Mouse (Mus musculus) forebrain, postnatal 0 days (tissue): ENCODE results near the gene Uso1. TPM values are rescaled to one million over a fixed set of nuclear protein-coding genes. Genes with fewer than 3 reads are reported as not detected.
"Not testable (repeated sequence)": the region's sequence is repeated elsewhere in the genome, so short reads cannot be mapped to it uniquely, and the experiment has no call there.

Source experiments
- ATAC-seq: fragments of 200-750 bp; cut with Nextera tagmentation; 2 replicates; pipeline ENCODE4 v1.8.0; 2017; ENCODE audit warnings: mild to moderate bottlenecking, moderate library complexity
- DNase-seq: peaks from one replicate; pipeline ENCODE4 v3.0.0-alpha.2; 2015
- H3K27ac ChIP-seq: fragments of 300-500 bp; sonication (generic); 2 replicates; pipeline ENCODE4 v1.5.1; 2014; ENCODE audit warnings: low read depth, mild to moderate bottlenecking, antibody characterized with exemption, low read length, moderate library complexity, mixed read lengths
- H3K27me3 ChIP-seq: fragments of 300-500 bp; sonication (generic); 2 replicates; pipeline ENCODE4 v1.6.1; 2014; ENCODE audit warnings: mild to moderate bottlenecking, low read length, mixed read lengths; ENCODE audit not compliant: insufficient read depth
- H3K36me3 ChIP-seq: fragments of 300-500 bp; sonication (generic); 2 replicates; pipeline ENCODE4 v1.6.1; 2014; ENCODE audit warnings: mild to moderate bottlenecking, moderate library complexity; ENCODE audit not compliant: insufficient read depth
- H3K4me1 ChIP-seq: fragments of 300-500 bp; sonication (generic); 2 replicates; pipeline ENCODE4 v1.6.1; 2014; ENCODE audit warnings: antibody characterized with exemption; ENCODE audit not compliant: insufficient read depth
- H3K4me2 ChIP-seq: fragments of 300-500 bp; sonication (generic); 2 replicates; pipeline ENCODE4 v1.6.1; 2014; ENCODE audit warnings: low read depth, mild to moderate bottlenecking, moderate library complexity
- H3K4me3 ChIP-seq: fragments of 300-500 bp; sonication (generic); 2 replicates; pipeline ENCODE4 v1.5.1; 2014; ENCODE audit warnings: low read depth, low read length, mixed read lengths
- H3K9ac ChIP-seq: fragments of 300-500 bp; sonication (generic); 2 replicates; pipeline ENCODE4 v1.6.1; 2014; ENCODE audit warnings: mild to moderate bottlenecking
- H3K9me3 ChIP-seq: fragments of 300-500 bp; sonication (generic); 2 replicates; pipeline ENCODE4 v1.6.1; 2016; ENCODE audit warnings: low read length
- CTCF ChIP-seq: sonication (generic); IDR thresholded peaks from 2 replicates; pipeline ENCODE4 v1.5.1; 2016; ENCODE audit warnings: antibody characterized with exemption, control low read depth, low read depth
- WGBS: fragments of 180-500 bp; shearing (Covaris S2); extraction: QIAGEN DNeasy Blood & Tissue Kit; methylation state at CpG from one replicate; pipeline ENCODE4 v1.1.7; 2014; 5-methylcytosine and 5-hydroxymethylcytosine counted together
- polyA plus RNA-seq: library from polyadenylated mRNA; unstranded; fragments of >200 nt; fragmentation: Nextera tagmentation; extraction: Ambion mirVana; gene quantifications from 2 replicates; pipeline ENCODE4 v1.2.1, GENCODE M21; 2015
- total RNA-seq: library from RNA; depleted of rRNA; stranded (reverse); fragments of >200 nt; gene quantifications from 2 replicates; pipeline ENCODE4 v1.2.3, GENCODE M21; 2014

Uso1 gene
- total and polyA plus RNA-seq, 2 experiments from 2014 or later: 19.1 to 24.8 TPM

- no peak for TF ChIP-seq CTCF
- Histone ChIP-seq H3K27me3 (no peaks in the 10 kb centered on the region), H3K4me3 (no peak overlapping the region), H3K4me1 (no peaks in the 10 kb centered on the region), H3K36me3 (no peaks in the 10 kb centered on the region; the same call in 1 of the 2 replicates), H3K9ac (no peak overlapping the region), H3K4me2 (no peak overlapping the region), H3K9me3 (no peaks in the 10 kb centered on the region), H3K27ac (no peak overlapping the region)
- 72% methylated on average over 9 of the region's 9 CpGs for WGBS
- DNase-seq: no peak
- ATAC-seq: no peak; the same call in 1 of the 2 replicates
Observed at GRCm38 (mm10) chr5:92127141-92127625, 10.6 kb upstream of the Uso1 start.

DNA sequence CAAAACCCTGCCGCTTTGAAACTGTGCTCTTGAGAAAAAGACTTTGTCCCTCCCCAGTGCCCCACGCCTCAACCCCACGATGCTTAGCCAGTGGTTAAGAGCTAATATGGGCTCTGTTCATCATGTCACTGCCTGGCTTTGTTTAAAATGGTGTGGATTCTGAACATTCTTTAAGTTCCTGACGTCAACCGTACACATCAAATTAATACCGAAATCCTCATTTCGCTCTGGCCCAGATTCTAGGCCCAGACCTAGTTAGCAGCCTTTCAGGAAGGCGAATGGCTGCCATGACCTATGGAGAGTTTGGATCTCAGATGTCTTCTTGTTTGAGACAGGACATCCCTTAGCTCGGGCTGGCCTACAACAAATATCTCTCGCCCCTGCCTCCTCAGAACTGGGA, 10.0 kb upstream of the Uso1 start:
- ATAC-seq (no peak), DNase-seq (no peak)
- WGBS: 93% methylated on average over 10 of the region's 10 CpGs
- no peak overlapping the region for H3K27ac ChIP-seq
- no peak for TF ChIP-seq CTCF
- no peak overlapping the region for H3K9ac ChIP-seq
- H3K36me3 ChIP-seq: no peaks in the 10 kb centered on the region; the same call in 1 of the 2 replicates
- H3K4me3 ChIP-seq: no peak overlapping the region
- no peaks in the 10 kb centered on the region for H3K27me3 ChIP-seq
- no peak overlapping the region for H3K4me2 ChIP-seq
- H3K9me3 ChIP-seq: no peaks in the 10 kb centered on the region
- no peaks in the 10 kb centered on the region for H3K4me1 ChIP-seq

DNA sequence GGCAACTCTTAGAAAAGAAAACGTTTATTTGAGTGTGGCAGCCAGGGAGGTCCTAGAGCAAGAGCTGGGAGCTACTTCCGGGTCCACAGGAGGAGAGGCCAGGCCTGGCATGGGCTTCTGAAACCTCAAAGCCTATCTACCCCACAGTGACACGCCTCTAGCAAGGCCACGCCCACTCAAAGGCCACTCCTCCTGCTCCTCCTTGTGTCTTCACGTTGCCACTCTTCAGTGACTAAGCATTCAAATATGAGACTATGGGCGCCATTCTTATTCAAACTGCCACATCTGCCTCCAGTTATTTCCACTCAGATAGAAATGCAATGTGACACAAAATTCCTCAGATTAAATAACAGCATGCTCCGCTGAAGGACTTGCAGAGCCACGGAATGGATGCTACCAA, 9.2 kb upstream of the Uso1 start:
- Histone ChIP-seq H3K4me2 (no peak overlapping the region), H3K27me3 (no peaks in the 10 kb centered on the region), H3K4me1 (no peaks in the 10 kb centered on the region), H3K27ac (no peak overlapping the region), H3K9me3 (no peaks in the 10 kb centered on the region), H3K36me3 (no peaks in the 10 kb centered on the region; the same call in 1 of the 2 replicates), H3K9ac (no peak overlapping the region), H3K4me3 (no peak overlapping the region)
- DNase-seq: no peak
- TF ChIP-seq CTCF: no peak
- 17% methylated on average over 8 of the region's 8 CpGs for WGBS
- no peak for ATAC-seq

GRCm38 (mm10) chr5:92129321-92129768, 8.4 kb upstream of the Uso1 start:
- ATAC-seq (no peak), DNase-seq (no peak)
- no peaks in the 10 kb centered on the region; the same call in 1 of the 2 replicates for H3K36me3 ChIP-seq
- H3K4me2 ChIP-seq: no peak overlapping the region
- TF ChIP-seq CTCF: no peak
- H3K4me1 ChIP-seq: no peaks in the 10 kb centered on the region
- no peaks in the 10 kb centered on the region for H3K9me3 ChIP-seq
- H3K27me3 ChIP-seq: no peaks in the 10 kb centered on the region
- H3K9ac ChIP-seq: no peak overlapping the region
- H3K27ac ChIP-seq: no peak overlapping the region
- 70% methylated on average over 1 of the region's 1 CpGs for WGBS
- H3K4me3 ChIP-seq: no peak overlapping the region

GRCm38 (mm10) chr5:92130040-92130682, 7.6 kb upstream of the Uso1 start:
- Histone ChIP-seq H3K27me3 (no peaks in the 10 kb centered on the region), H3K9ac (no peak overlapping the region), H3K4me1 (no peaks in the 10 kb centered on the region), H3K27ac (no peak overlapping the region), H3K36me3 (no peaks in the 10 kb centered on the region; the same call in 1 of the 2 replicates), H3K4me2 (no peak overlapping the region), H3K9me3 (no peaks in the 10 kb centered on the region), H3K4me3 (no peak overlapping the region)
- 93% methylated on average over 6 of the region's 6 CpGs for WGBS
- DNase-seq (no peak), ATAC-seq (no peak)
- TF ChIP-seq CTCF: no peak

DNA sequence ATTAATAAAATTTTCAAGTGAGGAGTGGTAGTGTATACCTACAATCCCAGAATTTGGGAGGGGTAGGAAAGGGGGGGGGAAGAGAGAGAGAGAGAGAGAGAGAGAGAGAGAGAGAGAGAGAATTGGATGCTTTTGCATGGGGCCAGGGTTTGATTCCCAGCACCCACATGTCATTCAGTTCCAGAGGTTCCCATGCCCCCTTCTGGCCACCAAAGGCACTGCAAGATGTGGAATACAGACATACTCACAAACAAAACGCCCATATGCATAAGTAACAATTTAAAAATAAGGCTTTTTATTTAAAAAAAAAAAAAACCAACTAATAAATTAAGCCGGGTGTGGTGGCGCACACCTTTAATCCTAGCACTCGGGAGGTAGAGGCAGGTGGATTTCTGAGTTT, 5.6 kb upstream of the Uso1 start:
- Histone ChIP-seq H3K36me3 (no peaks in the 10 kb centered on the region; the same call in 1 of the 2 replicates), H3K27me3 (no peaks in the 10 kb centered on the region), H3K4me2 (no peak overlapping the region), H3K9ac (no peak overlapping the region), H3K9me3 (no peaks in the 10 kb centered on the region), H3K4me3 (no peak overlapping the region), H3K27ac (no peak overlapping the region), H3K4me1 (peaks cover 9% of the 10 kb centered on the region)
- DNase-seq: no peak
- no peak for TF ChIP-seq CTCF
- ATAC-seq: no peak
- 95% methylated on average over 4 of the region's 4 CpGs for WGBS

DNA sequence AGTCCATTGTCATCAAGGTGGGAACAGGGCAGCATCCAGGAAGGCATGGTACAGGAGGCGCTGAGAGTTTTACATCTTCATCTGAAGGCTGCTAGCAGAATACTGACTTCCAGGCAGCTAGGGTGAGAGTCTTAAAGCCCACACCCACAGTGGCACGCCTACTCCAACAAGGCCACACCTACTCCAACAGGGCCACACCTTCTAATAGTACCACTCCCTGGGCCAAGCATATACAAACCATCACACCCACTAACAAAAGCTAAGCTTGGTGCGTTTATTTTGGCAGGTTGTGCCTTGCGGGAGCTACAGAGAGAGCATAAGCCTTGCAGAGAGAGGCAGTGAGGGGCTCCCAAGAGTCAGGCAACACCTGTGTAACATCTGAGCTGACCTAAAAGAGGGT, 4.7 kb upstream of the Uso1 start:
- not testable (repeated sequence) for DNase-seq, H3K27ac ChIP-seq, H3K36me3 ChIP-seq, H3K4me2 ChIP-seq, H3K27me3 ChIP-seq, H3K4me1 ChIP-seq, H3K9me3 ChIP-seq, H3K4me3 ChIP-seq, ATAC-seq, H3K9ac ChIP-seq
- WGBS: 75% methylated on average over 4 of the region's 4 CpGs
